Comparison of ENCODE assay signal across 10 mouse cellular contexts in genomic region chr7:43378226-43378625, GRCm38 (mm10). TPM values are rescaled to one million over a fixed set of nuclear protein-coding genes. Genes with fewer than 3 reads are reported as not detected.
DNase-seq lines count a peak whose midpoint lies in the region; ATAC-seq and TF ChIP-seq lines count a peak whose summit lies in the region.
"Had no signal": no experiment of that assay in that cellular context is flagged by ENCODE, and none has a peak within 500 bp of the region (broad histone marks: within the 10 kb centered on the region; RNA-seq: fewer than 3 reads in every experiment).

No protein-coding gene starts in this region.

- no peaks in the 10 kb centered on the region for H3K9me3 ChIP-seq in intestine, embryonic 14.5 days (ENCODE audit: control insufficient read depth, low read length)
- H3K9me3 ChIP-seq in intestine, embryonic 16.5 days (ENCODE audit: control insufficient read depth, low read length): no peaks in the 10 kb centered on the region
- no peaks in the 10 kb centered on the region for H3K9me3 ChIP-seq in E14TG2a.4 (ENCODE audit: low read length)
- H3K9me3 ChIP-seq: midbrain, embryonic 12.5 days had no signal

- 20% methylated on average over 5 of the region's 5 CpGs for WGBS in intestine, embryonic 14.5 days
- 16% methylated on average over 5 of the region's 5 CpGs for WGBS in intestine, embryonic 16.5 days

- H3K36me3 ChIP-seq in intestine, embryonic 14.5 days (ENCODE audit: control insufficient read depth, insufficient read depth, low read length): no peaks in the 10 kb centered on the region
- no peaks in the 10 kb centered on the region for H3K36me3 ChIP-seq in intestine, embryonic 16.5 days (ENCODE audit: control insufficient read depth, insufficient read depth, low read length)
- no peaks in the 10 kb centered on the region for H3K36me3 ChIP-seq in E14TG2a.4 (ENCODE audit: insufficient read depth, low read length)
- H3K36me3 ChIP-seq: midbrain, embryonic 12.5 days had no signal

- no peak; the same call in 1 of the 2 replicates for ATAC-seq in intestine, embryonic 14.5 days (replicated peaks; ENCODE audit: low FRiP score, low TSS enrichment, low read depth)
- no peak for ATAC-seq in intestine, embryonic 16.5 days
- ATAC-seq in erythroblast, adult 5-6 weeks (replicated peaks; ENCODE audit: low FRiP score, poor library complexity, severe bottlenecking): no peak

- H3K9ac ChIP-seq in intestine, embryonic 14.5 days (ENCODE audit: low read length): no peak overlapping the region
- H3K9ac ChIP-seq in intestine, embryonic 16.5 days (ENCODE audit: low read depth, low read length): no peak overlapping the region
- H3K9ac ChIP-seq: midbrain, embryonic 12.5 days had no signal

- peak; percentile 67 for DNase-seq in intestine, embryonic 14.5 days (ENCODE audit: low spot score)
- peak; percentile 76 for DNase-seq in ZHBTc4 (ENCODE audit: low read depth, low spot score)
- peak; percentile 21 to 52 for DNase-seq in frontal cortex, postnatal 36 days (ENCODE audit: low spot score in 2 of 2)
- peak; percentile 25 to 46 for DNase-seq in layer of hippocampus, postnatal 10 days (ENCODE audit: low spot score in 2 of 2)
- DNase-seq in neural tube, embryonic 10.5 days (ENCODE audit: extremely low spot score, low spot score): peak; percentile 37

- TF ChIP-seq CTCF in E14TG2a.4 (conservative IDR thresholded peaks at IDR 0.05; ENCODE audit: low read length): peak; percentile 97

- H3K4me1 ChIP-seq in intestine, embryonic 14.5 days (replicated peaks; ENCODE audit: control insufficient read depth, insufficient read depth, low read length): no peaks in the 10 kb centered on the region
- H3K4me1 ChIP-seq in intestine, embryonic 16.5 days (ENCODE audit: control insufficient read depth, insufficient read depth, low read length): no peaks in the 10 kb centered on the region
- H3K4me1 ChIP-seq in E14TG2a.4 (replicated peaks; ENCODE audit: low read depth, low read length): no peaks in the 10 kb centered on the region
- H3K4me1 ChIP-seq: midbrain, embryonic 12.5 days had no signal

- H3K4me2 ChIP-seq in intestine, embryonic 14.5 days (ENCODE audit: low read length): no peak overlapping the region
- no peak overlapping the region for H3K4me2 ChIP-seq in intestine, embryonic 16.5 days (ENCODE audit: low read depth, low read length)
- H3K4me2 ChIP-seq: midbrain, embryonic 12.5 days had no signal

- no peak overlapping the region for H3K4me3 ChIP-seq in intestine, embryonic 14.5 days (ENCODE audit: low read depth, low read length)
- no peak overlapping the region for H3K4me3 ChIP-seq in intestine, embryonic 16.5 days (ENCODE audit: low read length)
- H3K4me3 ChIP-seq in E14TG2a.4 (replicated peaks; ENCODE audit: low read length): no peak overlapping the region
- H3K4me3 ChIP-seq: midbrain, embryonic 12.5 days had no signal

- no peak overlapping the region for H3K27ac ChIP-seq in intestine, embryonic 14.5 days (ENCODE audit: low read depth)
- H3K27ac ChIP-seq in intestine, embryonic 16.5 days (ENCODE audit: low read length): no peak overlapping the region
- H3K27ac ChIP-seq: midbrain, embryonic 12.5 days had no signal

- no peaks in the 10 kb centered on the region for H3K27me3 ChIP-seq in intestine, embryonic 14.5 days (replicated peaks; ENCODE audit: control insufficient read depth, insufficient read depth, low read length)
- no peaks in the 10 kb centered on the region for H3K27me3 ChIP-seq in intestine, embryonic 16.5 days (replicated peaks; ENCODE audit: control insufficient read depth, insufficient read depth, low read length)
- H3K27me3 ChIP-seq in E14TG2a.4 (ENCODE audit: insufficient read depth, low read length): no peaks in the 10 kb centered on the region
- H3K27me3 ChIP-seq: midbrain, embryonic 12.5 days had no signal

RNA-seq across cellular contexts. Expression of gene Siglecf, which starts 27.1 kb away (rescaled TPM):
- 0.30 and 0.66 TPM in 2 replicates for polyA plus RNA-seq in intestine, embryonic 14.5 days (2014; fragmentation: Nextera tagmentation; extraction: Ambion mirVana)
- polyA plus RNA-seq in intestine, embryonic 16.5 days (2015; fragmentation: Nextera tagmentation; extraction: Ambion mirVana): 0.46 and 0.54 TPM in 2 replicates
- total RNA-seq in layer of hippocampus, postnatal 10 days (2021): 1 to 10 TPM in 1 of 2 experiments, under 1 TPM in 1; 0.49 to 1.0 TPM
- total RNA-seq in erythroblast, adult 5-6 weeks (2015; ENCODE audit: low replicate concordance): 2.3 and 7.7 TPM in 2 replicates
- total RNA-seq in erythroblast, adult 5-6 weeks (2017; ENCODE audit: low replicate concordance): 6.0 and 6.6 TPM in 2 replicates

RNA-seq across cellular contexts. Expression of gene Siglecg, which starts 29.8 kb away (rescaled TPM):
- polyA plus RNA-seq in intestine, embryonic 14.5 days (2014; fragmentation: Nextera tagmentation; extraction: Ambion mirVana): 0.20 and 0.31 TPM in 2 replicates
- polyA plus RNA-seq in intestine, embryonic 16.5 days (2015; fragmentation: Nextera tagmentation; extraction: Ambion mirVana): 0.27 and 0.39 TPM in 2 replicates
- total RNA-seq in layer of hippocampus, postnatal 10 days (2021): under 1 TPM in 1 of 2 experiments, not detected in 1; 0.22 TPM
- total RNA-seq in erythroblast, adult 5-6 weeks (2015; ENCODE audit: low replicate concordance): 7.7 and 37.9 TPM in 2 replicates
- 5.2 and 10.9 TPM in 2 replicates for total RNA-seq in erythroblast, adult 5-6 weeks (2017; ENCODE audit: low replicate concordance)
- polyA plus RNA-seq: midbrain, embryonic 12.5 days had no signal

RNA-seq across cellular contexts. Expression of gene Lim2, which starts 49.2 kb away (rescaled TPM):
- 0.22 and 0.60 TPM in 2 replicates for polyA plus RNA-seq in intestine, embryonic 14.5 days (2014; fragmentation: Nextera tagmentation; extraction: Ambion mirVana)
- polyA plus RNA-seq in intestine, embryonic 16.5 days (2015; fragmentation: Nextera tagmentation; extraction: Ambion mirVana): 0.26 and 0.61 TPM in 2 replicates
- total RNA-seq in layer of hippocampus, postnatal 10 days (2021): not detected
- total RNA-seq in erythroblast, adult 5-6 weeks (2015; ENCODE audit: low replicate concordance): 0.63 TPM in 1 of 2 replicates, not detected in the other
- total RNA-seq in erythroblast, adult 5-6 weeks (2017; ENCODE audit: low replicate concordance): not detected in 2 replicates
- total RNA-seq: gastrocnemius, postnatal 4 days had no signal
- polyA plus RNA-seq: midbrain, embryonic 12.5 days had no signal

RNA-seq across cellular contexts. Expression of gene Nkg7, which starts 58.6 kb away (rescaled TPM):
- polyA plus RNA-seq in intestine, embryonic 14.5 days (2014; fragmentation: Nextera tagmentation; extraction: Ambion mirVana): 2.8 and 3.4 TPM in 2 replicates
- 4.1 and 4.3 TPM in 2 replicates for polyA plus RNA-seq in intestine, embryonic 16.5 days (2015; fragmentation: Nextera tagmentation; extraction: Ambion mirVana)
- total RNA-seq in layer of hippocampus, postnatal 10 days (2021): not detected
- 157 and 163 TPM in 2 replicates for total RNA-seq in erythroblast, adult 5-6 weeks (2015; ENCODE audit: low replicate concordance)
- 21.2 and 38.3 TPM in 2 replicates for total RNA-seq in erythroblast, adult 5-6 weeks (2017; ENCODE audit: low replicate concordance)
- total RNA-seq: gastrocnemius, postnatal 4 days had no signal
- polyA plus RNA-seq: midbrain, embryonic 12.5 days had no signal

Comparison
In these comparisons a context has a peak if more than half of its experiments do, and no peak if none do; other contexts are left out.
1. RNA of gene Siglecg, which starts 29.8 kb away (total RNA-seq): 5.2 to 37.9 TPM in erythroblast, adult 5-6 weeks; 0.22 TPM in layer of hippocampus, postnatal 10 days; every median in the first group is over 4 times any median in the second.
2. Peak in every context shown above with its lines, with median percentiles within 50 percentile points of each other: DNase-seq.